Mouse (Mus musculus) heart, postnatal 10 days (tissue): ENCODE measurements around the gene Enpep. TPM values are rescaled to one million over a fixed set of nuclear protein-coding genes. Genes with fewer than 3 reads are reported as not detected.

Experiments
- DNase-seq, 2 experiments: peaks; one replicate each; pipeline ENCODE4 v3.0.0; 2021
- intact Hi-C: fragments of 180-260 bp; cut with DNase I; formaldehyde crosslinking; loops from one replicate; pipeline ENCODE4 v1.15.1; 2025
- total RNA-seq, 2 experiments: library from RNA; stranded (reverse); gene quantifications; 2 replicates each; pipeline ENCODE4 v1.2.3; 2021

The Enpep gene
- total RNA-seq, 2 experiments from 2014 or later, result 9.2 to 9.7 TPM

- intact Hi-C loops, result no loop called here
- DNase-seq, result no peak
Measured at GRCm38 (mm10) chr3:129313221-129313620, 19.3 kb downstream of the Enpep start.

GRCm38 (mm10) chr3:129312511-129312910 lies 20.0 kb downstream of the Enpep start:
- no peak for DNase-seq
- intact Hi-C loops, result no loop called here

GRCm38 (mm10) chr3:129311951-129312350 lies 20.6 kb downstream of the Enpep start:
- intact Hi-C loops, result no loop called here
- no peak for DNase-seq

- intact Hi-C loops, result loop anchor here (5.0 to 10.0 kb wide), 2 partner anchors 222 to 965 kb away; partner anchors contain the start of gene Elovl6
Measured at GRCm38 (mm10) chr3:129309926-129310325, 22.6 kb downstream of the Enpep start.

GRCm38 (mm10) chr3:129308876-129309275 lies 23.6 kb downstream of the Enpep start:
- no peak for DNase-seq
- intact Hi-C loops, result loop anchor here (1.0 to 10.0 kb wide), 3 partner anchors 113 to 964 kb away; partner anchors contain the start of gene Elovl6

More at GRCm38 (mm10) chr3:129309926-129310325, 22.6 kb downstream of the Enpep start:
- DNase-seq, result no peak

- intact Hi-C loops, result loop anchor here (1.0 to 10.0 kb wide), 3 partner anchors 114 to 963 kb away; partner anchors contain the start of gene Elovl6
- peak in 1 of 2 experiments; percentile 32 for DNase-seq
Measured at GRCm38 (mm10) chr3:129308102-129308752, 24.3 kb downstream of the Enpep start.

- peak; percentile 29 to 67 for DNase-seq
- intact Hi-C loops, result loop anchor here (1.0 to 10.0 kb wide), 4 partner anchors 118 to 959 kb away; no protein-coding TSS in a partner anchor
Measured at GRCm38 (mm10) chr3:129303941-129304340, 28.6 kb downstream of the Enpep start.

- peak; percentile 29 to 64 for DNase-seq
- intact Hi-C loops, result loop anchor here (10.0 kb wide), 1 partner anchor 955 kb away; no protein-coding TSS in a partner anchor
Measured at GRCm38 (mm10) chr3:129299874-129300273, 32.6 kb downstream of the Enpep start.

GRCm38 (mm10) chr3:129298606-129299005 lies 33.9 kb downstream of the Enpep start:
- no peak for DNase-seq
- intact Hi-C loops, result no loop called here

- peak; percentile 39 to 44 for DNase-seq
- intact Hi-C loops, result no loop called here
Measured at GRCm38 (mm10) chr3:129296994-129297393, 35.5 kb downstream of the Enpep start.

GRCm38 (mm10) chr3:129295883-129296282 lies 36.6 kb downstream of the Enpep start:
- DNase-seq, result no peak
- intact Hi-C loops, result no loop called here

- intact Hi-C loops, result no loop called here
- no peak for DNase-seq
Measured at GRCm38 (mm10) chr3:129289536-129289935, 43.0 kb downstream of the Enpep start.

GRCm38 (mm10) chr3:129287140-129287539 lies 45.4 kb downstream of the Enpep start:
- DNase-seq, result no peak
- intact Hi-C loops, result no loop called here

GRCm38 (mm10) chr3:129286426-129286825 lies 46.1 kb downstream of the Enpep start:
- intact Hi-C loops, result no loop called here
- no peak for DNase-seq

GRCm38 (mm10) chr3:129284326-129284725 lies 48.2 kb downstream of the Enpep start:
- no peak for DNase-seq
- intact Hi-C loops, result no loop called here

- no peak for DNase-seq
- intact Hi-C loops, result no loop called here
Measured at GRCm38 (mm10) chr3:129279441-129279840, 53.1 kb downstream of the Enpep start.

- intact Hi-C loops, result no loop called here
- DNase-seq, result no peak
Measured at GRCm38 (mm10) chr3:129273156-129273831, 59.2 kb downstream of the Enpep start.

GRCm38 (mm10) chr3:129270044-129270443 lies 62.5 kb downstream of the Enpep start:
- DNase-seq, result no peak
- intact Hi-C loops, result no loop called here

GRCm38 (mm10) chr3:129268886-129269683 lies 63.4 kb downstream of the Enpep start:
- intact Hi-C loops, result no loop called here
- DNase-seq, result no peak

GRCm38 (mm10) chr3:129258497-129258896 lies 74.0 kb downstream of the Enpep start:
- intact Hi-C loops, result no loop called here
- DNase-seq, result no peak

GRCm38 (mm10) chr3:129256766-129257165 lies 75.8 kb downstream of the Enpep start:
- peak; percentile 30 to 37 for DNase-seq
- intact Hi-C loops, result no loop called here
